Mouse (Mus musculus) urinary bladder, postnatal 10 days (tissue): ENCODE measurements around the gene Igsf8.

ENCODE experiments used
- DNase-seq: peaks from one replicate; pipeline ENCODE4 v3.0.0; 2022; ENCODE audit warnings: low spot score

Gene Igsf8

GRCm38 (mm10) chr1:172349504-172349903 lies 88.1 kb downstream of the Igsf8 start:
- DNase-seq = no peak

GRCm38 (mm10) chr1:172349916-172350812 lies 88.7 kb downstream of the Igsf8 start:
- DNase-seq = no peak

GRCm38 (mm10) chr1:172352001-172352400 lies 90.6 kb downstream of the Igsf8 start:
- no peak for DNase-seq

- DNase-seq = no peak
These were observed 91.0 kb downstream of the Igsf8 start for GRCm38 (mm10) chr1:172352453-172352852.

GRCm38 (mm10) chr1:172355336-172355735 lies 93.9 kb downstream of the Igsf8 start:
- no peak for DNase-seq

GRCm38 (mm10) chr1:172357550-172357949 lies 96.1 kb downstream of the Igsf8 start:
- no peak for DNase-seq

GRCm38 (mm10) chr1:172358341-172358740 lies 96.9 kb downstream of the Igsf8 start:
- DNase-seq = no peak

- no peak for DNase-seq
These were observed 103.2 kb downstream of the Igsf8 start for GRCm38 (mm10) chr1:172364684-172365083.

GRCm38 (mm10) chr1:172368768-172369418 lies 107.5 kb downstream of the Igsf8 start:
- DNase-seq = no peak
